Mouse (Mus musculus) layer of hippocampus, adult 8-10 months (tissue): ENCODE measurements around the gene Ptpru. TPM values are rescaled to one million over a fixed set of nuclear protein-coding genes. Genes with fewer than 3 reads are reported as not detected.
"Not testable (repeated sequence)": the region's sequence is repeated elsewhere in the genome, so short reads cannot be mapped to it uniquely, and the experiment has no call there.

Source experiments
- DNase-seq, 2 experiments: peaks; one replicate each; pipeline ENCODE4 v3.0.0; 2022; ENCODE audit warnings: low spot score in 2 of 2
- total RNA-seq, 4 experiments: library from RNA; stranded (reverse); gene quantifications; 2 replicates each; pipeline ENCODE4 v1.2.4; 2022

The Ptpru gene
- total RNA-seq, 4 experiments from 2014 or later: 80.2 to 91.8 (median 84.1) TPM

GRCm38 (mm10) chr4:131836351-131836881, 1.7 kb downstream of the Ptpru start:
- DNase-seq: no peak

DNA sequence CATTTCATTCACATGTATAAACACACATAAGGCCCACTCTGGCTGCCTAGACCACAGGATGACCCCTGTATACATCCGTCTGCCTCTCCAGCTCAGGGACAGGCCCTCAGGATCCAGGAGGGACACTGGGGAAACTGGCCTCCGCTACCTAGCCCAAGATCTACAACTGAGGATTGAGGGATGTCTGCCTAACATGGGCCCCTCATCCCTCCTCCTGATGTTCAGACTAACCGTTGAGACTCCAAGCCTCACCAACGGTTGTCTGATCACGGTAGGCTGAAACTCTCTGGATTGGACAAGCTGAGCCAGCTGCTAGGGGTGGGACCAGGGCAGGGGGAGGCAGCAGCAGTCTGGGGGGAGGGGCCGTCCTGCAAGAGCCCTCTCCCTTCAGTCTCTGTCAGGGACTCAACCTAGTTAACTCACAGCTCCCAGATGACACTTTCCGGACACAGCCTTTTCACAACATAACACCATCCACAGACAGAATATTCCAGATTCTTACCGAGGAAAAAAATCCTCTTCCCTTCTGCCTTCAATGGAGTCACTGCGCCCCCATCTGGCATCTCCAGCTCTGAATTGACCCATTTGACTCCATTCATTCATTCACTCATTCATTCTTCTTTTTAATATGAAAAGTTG, 4.0 kb downstream of the Ptpru start:
- DNase-seq: no peak

DNA sequence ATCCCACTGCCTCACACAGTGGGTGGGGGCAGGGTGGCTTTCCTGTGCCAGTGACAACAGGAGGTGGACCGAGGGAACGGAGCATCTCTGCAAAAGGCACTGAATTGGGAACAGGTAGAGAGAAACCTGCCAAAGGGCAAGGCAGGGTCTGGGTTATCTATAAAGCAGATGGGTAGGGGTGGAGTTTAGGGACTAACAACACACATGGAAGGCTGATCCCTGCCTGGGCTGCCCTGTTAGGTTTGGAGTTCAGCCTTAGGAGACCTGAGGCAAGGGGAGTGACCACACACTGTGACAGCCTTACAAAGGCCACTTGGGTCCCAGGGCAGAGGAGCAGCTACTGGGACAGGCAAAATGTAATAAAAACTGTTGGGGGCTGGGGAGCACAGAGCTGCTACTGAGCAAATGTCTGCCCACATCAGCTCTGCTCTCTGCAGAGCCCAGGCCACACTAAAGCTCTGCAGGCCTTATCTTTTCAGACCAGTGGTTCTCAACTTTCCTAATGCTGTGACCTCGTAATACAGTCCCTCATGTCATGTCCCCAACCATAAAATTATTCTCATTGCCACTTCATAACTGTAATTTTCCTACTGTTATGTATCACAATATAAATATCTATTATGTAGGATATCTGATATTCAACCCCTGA, 5.2 kb downstream of the Ptpru start:
- no peak for DNase-seq

DNA sequence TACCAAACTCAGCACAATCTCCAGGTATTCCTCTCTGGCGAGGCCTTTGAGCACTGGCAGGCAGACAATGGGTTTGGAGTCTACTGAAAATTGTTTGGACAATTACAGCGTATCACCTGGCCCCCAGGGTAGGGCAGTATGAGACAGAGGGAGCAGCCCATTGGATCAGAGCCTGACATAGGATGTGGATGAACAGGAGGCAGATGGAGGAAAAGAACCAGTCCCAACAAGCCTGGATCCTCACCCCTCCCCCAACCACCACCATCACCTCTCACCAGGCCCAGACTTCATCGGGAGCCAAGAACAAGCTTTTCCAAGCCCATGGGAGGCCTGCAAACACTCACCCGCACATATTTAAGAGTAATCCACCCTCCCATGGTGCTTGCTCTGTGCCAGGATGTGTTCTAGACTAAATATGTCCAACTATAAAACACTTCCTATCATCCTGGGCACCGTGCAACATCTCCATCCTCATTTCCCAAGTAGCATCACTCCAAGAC, 6.5 kb downstream of the Ptpru start:
- DNase-seq: no peak

DNA sequence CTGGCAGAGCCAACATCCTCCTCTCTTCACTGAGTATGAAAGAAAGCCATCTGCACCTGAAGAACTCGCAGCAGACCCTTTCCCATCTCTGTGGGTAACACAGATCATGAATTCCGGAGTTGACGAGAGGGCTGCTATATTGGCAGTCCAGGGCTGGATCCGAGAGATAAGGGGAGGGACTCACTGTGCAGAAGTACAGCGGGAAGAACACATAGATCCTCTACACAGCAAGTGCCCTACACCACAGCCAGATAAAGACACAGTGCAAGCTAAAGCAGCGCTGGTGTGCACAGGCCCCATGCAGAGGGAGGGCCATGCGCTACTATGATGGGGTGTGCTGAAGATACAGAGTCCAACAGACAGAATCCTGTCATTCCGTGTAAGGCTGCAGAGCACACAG, 9.0 kb downstream of the Ptpru start:
- DNase-seq: no peak

DNA sequence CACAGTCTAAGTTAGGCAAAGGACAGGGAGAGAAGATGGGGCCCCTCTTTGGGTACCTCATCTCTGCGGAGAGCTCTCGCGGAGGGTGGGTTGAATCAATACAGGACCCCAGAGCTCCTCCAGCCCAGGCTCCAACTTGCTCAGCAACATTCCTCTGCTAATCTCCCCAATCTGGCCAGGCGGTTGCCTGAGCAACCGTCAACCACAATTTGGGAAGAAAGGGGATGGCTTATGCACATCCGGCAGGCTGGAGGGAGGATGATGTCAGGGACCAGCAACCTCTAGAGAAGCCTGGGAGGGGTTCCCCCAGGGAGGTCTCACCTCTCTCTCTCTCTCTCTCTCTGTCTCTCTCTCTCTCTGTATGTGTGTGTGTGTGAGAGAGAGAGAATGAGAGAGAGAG, 11.2 kb downstream of the Ptpru start:
- DNase-seq: no peak

- DNase-seq: no peak
These were observed 12.3 kb downstream of the Ptpru start for GRCm38 (mm10) chr4:131825830-131826229.

DNA sequence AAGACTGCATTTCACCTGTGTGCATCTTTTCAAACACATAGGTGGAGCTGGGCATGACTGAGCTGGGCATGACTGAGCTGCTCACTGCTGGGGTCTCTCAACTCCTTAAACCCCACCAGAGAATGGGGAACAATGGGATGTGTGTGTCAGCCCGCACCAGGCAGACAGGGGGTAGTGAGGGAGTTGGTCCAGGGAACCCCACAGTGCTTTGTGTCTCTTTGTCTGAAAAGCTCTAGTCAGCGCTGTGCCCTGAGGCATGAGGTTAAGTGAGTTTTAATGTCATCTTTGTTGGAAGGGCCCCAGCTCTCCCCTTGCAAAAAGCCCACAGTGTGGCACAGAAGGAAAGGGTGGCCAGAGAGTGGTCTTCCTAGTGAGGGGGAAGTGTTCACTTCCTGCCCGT, 13.1 kb downstream of the Ptpru start:
- no peak for DNase-seq

- no peak for DNase-seq
These were observed 15.5 kb downstream of the Ptpru start for GRCm38 (mm10) chr4:131822583-131822982.

DNA sequence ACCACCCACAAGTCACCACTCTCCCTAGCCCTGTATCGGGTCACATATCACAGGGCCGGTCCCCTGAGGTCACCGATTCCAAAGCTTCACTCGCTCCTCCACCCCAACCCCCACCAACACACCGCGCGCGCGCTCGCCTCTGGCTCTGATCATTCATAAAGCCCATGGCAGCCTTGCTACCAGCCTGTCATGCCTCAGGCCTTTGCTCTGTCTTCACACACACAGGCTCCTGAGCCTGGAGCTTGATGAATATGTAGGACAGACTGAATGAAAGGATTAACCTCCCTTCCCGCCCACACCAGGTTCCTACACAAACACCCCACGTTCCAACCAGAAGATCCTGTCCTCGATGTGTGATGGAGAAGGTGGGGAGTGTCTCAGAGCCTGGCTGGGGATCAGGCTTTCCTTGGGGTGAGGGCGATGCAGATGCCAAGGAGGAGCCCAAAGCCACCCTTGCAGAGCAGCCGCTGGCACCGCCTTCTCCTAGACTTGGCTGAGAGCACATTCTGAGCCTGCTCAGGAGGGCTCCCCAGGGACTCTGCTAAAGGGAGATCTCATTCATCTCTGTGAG, 16.8 kb downstream of the Ptpru start:
- DNase-seq: no peak

- DNase-seq: no peak
These were observed 19.2 kb downstream of the Ptpru start for GRCm38 (mm10) chr4:131818926-131819325.

DNA sequence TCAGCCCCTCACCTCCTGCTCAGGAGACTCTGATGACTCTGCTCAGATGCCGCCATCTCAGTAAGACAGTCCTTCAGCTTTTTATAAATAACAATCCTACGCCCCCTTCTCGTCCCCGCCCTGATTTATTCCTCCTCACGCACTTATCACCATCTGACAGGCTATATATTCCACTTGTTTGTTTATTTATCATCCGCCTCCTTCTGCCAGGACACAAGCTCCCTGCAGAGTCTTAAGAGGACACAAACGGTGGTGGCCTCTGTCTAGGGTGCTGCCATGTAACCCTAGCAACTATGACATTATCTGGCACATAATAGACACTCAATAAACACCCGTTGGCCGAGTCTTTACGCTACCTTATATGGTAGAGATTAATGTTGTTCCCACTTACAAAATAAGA, 22.3 kb downstream of the Ptpru start:
- DNase-seq: no peak

GRCm38 (mm10) chr4:131814869-131815268, 23.2 kb downstream of the Ptpru start:
- DNase-seq: no peak

- no peak for DNase-seq
These were observed 24.3 kb downstream of the Ptpru start for GRCm38 (mm10) chr4:131813798-131814197.

DNA sequence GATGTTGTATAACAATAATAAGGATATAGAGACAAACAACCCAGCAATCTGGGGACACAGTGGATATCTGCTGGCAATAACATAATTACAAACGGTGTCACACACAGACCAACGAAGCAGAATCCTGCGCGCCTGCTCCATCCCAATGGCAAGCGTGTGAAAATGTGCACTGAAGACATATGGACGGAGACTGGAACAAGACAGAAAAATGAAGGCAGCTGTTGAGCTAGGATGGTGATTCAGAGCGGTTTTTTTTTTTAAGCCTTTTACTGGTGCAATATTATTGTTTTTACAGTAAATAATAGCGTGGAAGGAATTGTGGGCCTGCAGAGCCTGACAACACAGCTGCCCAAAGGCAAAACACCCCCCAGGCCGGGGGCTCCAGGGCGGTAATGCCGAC, 25.6 kb downstream of the Ptpru start:
- DNase-seq: peak in 1 of 2 experiments; percentile 16

- DNase-seq: no peak
These were observed 32.8 kb downstream of the Ptpru start for GRCm38 (mm10) chr4:131805255-131805654.

DNA sequence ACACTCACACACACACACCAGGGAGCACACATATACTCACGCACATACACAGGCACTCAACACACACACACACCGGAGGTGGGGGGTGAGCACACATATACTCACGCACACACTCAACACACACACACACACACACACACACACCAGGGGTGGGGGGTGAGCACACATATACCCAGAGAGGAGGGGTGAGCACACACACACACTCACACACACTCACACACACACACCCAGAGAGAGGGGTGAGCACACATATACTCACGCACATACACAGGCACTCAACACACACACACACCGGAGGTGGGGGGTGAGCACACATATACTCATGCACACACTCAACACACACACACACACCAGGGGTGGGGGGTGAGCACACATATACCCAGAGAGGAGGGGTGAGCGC, 33.4 kb downstream of the Ptpru start:
- DNase-seq: not testable (repeated sequence)

GRCm38 (mm10) chr4:131803846-131804245, 34.2 kb downstream of the Ptpru start:
- DNase-seq: no peak

- no peak for DNase-seq
These were observed 39.1 kb downstream of the Ptpru start for GRCm38 (mm10) chr4:131798968-131799367.

GRCm38 (mm10) chr4:131797920-131798319, 40.2 kb downstream of the Ptpru start:
- DNase-seq: no peak

DNA sequence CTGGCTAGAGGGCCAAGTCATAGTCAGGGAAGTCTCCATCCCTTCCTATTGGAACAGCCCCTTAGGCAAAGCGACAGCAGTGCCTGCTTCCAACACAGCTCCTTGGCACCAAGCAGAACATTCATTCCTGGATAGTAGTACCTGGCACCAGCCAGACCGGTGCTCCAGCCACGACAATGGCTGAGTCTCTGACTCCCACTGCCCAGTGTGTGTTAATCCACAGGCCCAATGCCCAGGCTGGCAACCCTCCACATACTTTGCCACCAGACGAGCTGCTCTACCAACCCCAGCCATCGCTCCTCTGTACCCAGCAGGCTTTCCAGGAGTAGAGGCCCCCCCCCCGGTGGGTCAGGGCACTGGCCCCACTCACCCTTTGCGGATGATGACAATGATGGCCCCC, 40.6 kb downstream of the Ptpru start:
- peak in 1 of 2 experiments; percentile 20 for DNase-seq

DNA sequence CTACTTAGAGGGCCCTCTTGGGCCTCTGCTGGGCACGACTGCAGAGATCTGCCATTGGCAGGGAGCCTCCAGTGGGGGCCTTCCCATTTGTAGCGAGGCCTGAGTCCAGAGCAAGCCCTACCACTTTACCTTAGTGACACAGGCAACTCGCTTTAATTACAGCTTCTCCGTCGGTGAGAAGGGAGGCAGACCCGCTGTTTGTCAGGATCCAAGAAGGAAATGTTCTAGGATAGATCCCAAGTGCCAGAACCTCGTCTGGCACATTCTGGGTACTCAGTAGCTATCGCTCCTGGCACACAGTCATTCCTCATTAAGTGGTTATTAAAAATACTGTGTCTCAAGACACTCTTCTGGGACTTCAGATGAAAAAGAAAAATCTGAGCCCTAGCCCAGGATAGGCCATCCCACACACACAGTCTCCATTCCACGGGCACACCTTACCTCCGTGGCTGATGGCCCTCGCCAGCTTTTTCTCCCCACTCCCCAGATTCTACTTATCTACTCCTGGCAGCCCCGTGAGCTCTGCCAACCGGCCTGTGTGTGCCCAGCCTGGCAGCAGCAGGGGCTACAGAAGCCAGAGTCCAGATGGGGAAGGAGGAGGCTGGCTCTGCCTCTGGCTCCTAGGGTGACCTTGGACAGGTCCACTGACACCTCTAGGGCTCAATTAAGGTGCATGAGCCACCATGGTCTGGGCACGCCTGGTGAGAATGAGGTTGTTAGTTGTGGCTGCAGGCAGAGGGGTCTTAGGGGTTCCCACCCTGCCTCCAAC, 41.6 kb downstream of the Ptpru start:
- DNase-seq: peak; percentile 18 to 30
